In the genomic region with DNA sequence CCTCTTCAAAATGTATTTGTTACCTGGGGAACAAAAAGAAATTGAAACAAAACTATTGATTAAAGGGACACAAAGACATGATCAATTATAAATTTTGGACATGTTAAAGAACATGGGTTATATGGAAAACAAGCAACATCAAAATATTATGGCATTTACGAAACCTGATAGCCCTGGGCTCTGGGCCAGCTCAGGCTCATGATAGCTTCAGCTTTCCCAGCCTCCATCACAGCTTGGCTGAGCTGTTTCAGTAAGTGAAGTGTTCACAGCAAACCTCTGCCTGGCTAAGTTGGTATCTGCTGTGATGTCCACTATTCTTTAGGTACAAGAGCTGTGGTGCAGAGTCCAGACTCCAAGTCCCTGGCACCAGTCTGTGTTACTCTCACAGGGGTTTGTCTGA, we compare ENCODE assay signal across 34 mouse cellular contexts.
"Had no signal": no experiment of that assay in that cellular context is flagged by ENCODE, and none has a peak within 500 bp of the region (broad histone marks: within the 10 kb centered on the region; RNA-seq: fewer than 3 reads in every experiment).

No protein-coding gene starts in this region.

- H3K9ac ChIP-seq: heart, embryonic 12.5 days; heart, embryonic 13.5 days; heart, embryonic 15.5 days; hindbrain, embryonic 12.5 days; hindbrain, embryonic 13.5 days; hindbrain, embryonic 14.5 days; hindbrain, embryonic 15.5 days; intestine, embryonic 15.5 days; kidney, embryonic 15.5 days had no signal

- H3K27ac ChIP-seq: heart, embryonic 13.5 days; heart, embryonic 15.5 days; hindbrain, embryonic 10.5 days; hindbrain, embryonic 12.5 days; hindbrain, embryonic 13.5 days; hindbrain, embryonic 14.5 days; hindbrain, embryonic 15.5 days; hindbrain, postnatal 0 days; intestine, embryonic 15.5 days; kidney, embryonic 15.5 days; kidney, postnatal 0 days; layer of hippocampus, adult 2 months; left cerebral cortex, adult 2 months had no signal

- ATAC-seq: hindbrain, embryonic 16.5 days; hindbrain, postnatal 0 days; inflammation-experienced regulatory T-cells, adult 6 months; intestine, embryonic 15.5 days; intestine, embryonic 16.5 days; intestine, postnatal 0 days had no signal

- H3K4me3 ChIP-seq: heart, embryonic 12.5 days; heart, embryonic 13.5 days; heart, embryonic 15.5 days; hindbrain, embryonic 10.5 days; hindbrain, embryonic 12.5 days; hindbrain, embryonic 13.5 days; hindbrain, embryonic 15.5 days; intestine, embryonic 15.5 days; kidney, embryonic 15.5 days; layer of hippocampus, adult 2 months; left cerebral cortex, adult 2 months had no signal

- DNase-seq: heart, postnatal 10 days; heart, postnatal 14 days; heart, postnatal 36 days; heart, postnatal 4 days; kidney, adult 11 months; kidney, adult 18-20 months; kidney, adult 2 months; kidney, adult 8-10 months; kidney, adult 9 months; kidney, postnatal 10 days; kidney, postnatal 14 days; kidney, postnatal 25 days; kidney, postnatal 36 days; kidney, postnatal 4 days; layer of hippocampus, adult 9-11 months; layer of hippocampus, postnatal 36 days had no signal

- H3K4me2 ChIP-seq: heart, embryonic 12.5 days; heart, embryonic 13.5 days; heart, embryonic 15.5 days; hindbrain, embryonic 12.5 days; hindbrain, embryonic 13.5 days; hindbrain, embryonic 14.5 days; hindbrain, embryonic 15.5 days; intestine, embryonic 15.5 days; kidney, embryonic 15.5 days had no signal

- H3K4me1 ChIP-seq: hindbrain, embryonic 12.5 days; hindbrain, embryonic 13.5 days; hindbrain, embryonic 15.5 days; intestine, embryonic 15.5 days had no signal

- H3K36me3 ChIP-seq: heart, embryonic 12.5 days; heart, embryonic 13.5 days; heart, embryonic 15.5 days; hindbrain, embryonic 10.5 days; hindbrain, embryonic 12.5 days; hindbrain, embryonic 13.5 days; hindbrain, embryonic 15.5 days; intestine, embryonic 15.5 days; kidney, embryonic 15.5 days had no signal

- H3K9me3 ChIP-seq: heart, embryonic 12.5 days; heart, embryonic 13.5 days; heart, embryonic 15.5 days; hindbrain, embryonic 10.5 days; hindbrain, embryonic 12.5 days; hindbrain, embryonic 13.5 days; hindbrain, embryonic 15.5 days; intestine, embryonic 15.5 days; kidney, embryonic 15.5 days had no signal

- H3K27me3 ChIP-seq: heart, embryonic 12.5 days; heart, embryonic 13.5 days; heart, embryonic 15.5 days; hindbrain, embryonic 12.5 days; hindbrain, embryonic 13.5 days; hindbrain, embryonic 15.5 days; intestine, embryonic 15.5 days; kidney, embryonic 15.5 days had no signal
